Mouse (Mus musculus): Measurements from ENCODE around the gene Btc.

- no peak for TF ChIP-seq MAFK (IDR thresholded peaks at IDR 0.05; ENCODE audit: insufficient read depth, low read depth, low read length)
- no peak for TF ChIP-seq ZNF384 (IDR thresholded peaks at IDR 0.05; ENCODE audit: low read depth, low read length)
- no peak for TF ChIP-seq ZC3H11A (IDR thresholded peaks at IDR 0.05; ENCODE audit: borderline replicate concordance, low read depth, low read length)
- TF ChIP-seq CHD2 (IDR thresholded peaks at IDR 0.05; ENCODE audit: low read depth, low read length), result no peak
- no peak for TF ChIP-seq HCFC1 (IDR thresholded peaks at IDR 0.05; ENCODE audit: borderline replicate concordance, insufficient read depth, low read length)
Observed at GRCm38 (mm10) chr5:91320348-91320747, 82.4 kb downstream of the Btc start.
